Mouse (Mus musculus) lung, postnatal 0 days (tissue): ENCODE measurements around the gene Pik3ca.

Experiments
- CTCF ChIP-seq: IDR thresholded peaks from 2 replicates; pipeline ENCODE4 v1.5.1; 2016; ENCODE audit warnings: antibody characterized with exemption, mild to moderate bottlenecking
- EP300 ChIP-seq: IDR thresholded peaks from 2 replicates; pipeline ENCODE4 v1.6.1; 2016; ENCODE audit warnings: antibody characterized with exemption, mild to moderate bottlenecking, control low read depth

DNA sequence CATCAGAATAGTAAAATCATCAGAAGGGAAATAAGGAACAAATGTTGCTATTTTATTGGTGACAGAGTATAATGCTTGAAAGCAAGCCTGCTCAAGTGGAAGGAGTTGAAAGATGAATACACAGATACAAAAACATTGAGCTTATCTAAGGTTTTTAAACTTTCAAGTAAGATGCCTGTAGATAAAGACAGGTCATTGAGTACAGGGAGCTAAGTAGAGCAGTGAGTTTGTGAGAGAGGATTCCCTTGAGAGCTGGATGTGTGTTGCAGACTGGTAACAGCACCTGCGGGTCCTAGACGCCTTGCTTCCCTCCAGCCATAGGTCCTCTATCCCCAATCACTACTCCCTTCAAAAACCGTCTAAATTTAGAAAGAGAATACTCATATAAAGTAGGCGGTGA lies 1.2 kb downstream of the Pik3ca start:
- TF ChIP-seq CTCF: no peak
- TF ChIP-seq EP300: no peak
